Mouse (Mus musculus): ENCODE measurements around the gene Tbk1.

The Tbk1 gene

GRCm38 (mm10) chr10:121507755-121508544 is 78.6 kb downstream of the Tbk1 start:
- in situ Hi-C loops (cut with MboI; ENCODE audit: low pct_unique_long_range_greater_than_20kb in 1 of 2, low sequenced_read_pairs in 2 of 2, unreplicated experiment in 1 of 2) = loop anchor here (25.0 kb wide), 1 partner anchor 96 kb away; no protein-coding TSS in a partner anchor

GRCm38 (mm10) chr10:121506731-121507583 is 79.6 kb downstream of the Tbk1 start:
- in situ Hi-C loops (cut with MboI; ENCODE audit: low pct_unique_long_range_greater_than_20kb in 1 of 2, low sequenced_read_pairs in 2 of 2, unreplicated experiment in 1 of 2) = loop anchor here (25.0 kb wide), 1 partner anchor 95 kb away; no protein-coding TSS in a partner anchor

- in situ Hi-C loops (cut with MboI; ENCODE audit: low pct_unique_long_range_greater_than_20kb in 1 of 2, low sequenced_read_pairs in 2 of 2, unreplicated experiment in 1 of 2) = loop anchor here (25.0 kb wide), 1 partner anchor 94 kb away; no protein-coding TSS in a partner anchor
Observed at GRCm38 (mm10) chr10:121505929-121506328, 80.7 kb downstream of the Tbk1 start.

- in situ Hi-C loops (cut with MboI; ENCODE audit: low pct_unique_long_range_greater_than_20kb in 1 of 2, low sequenced_read_pairs in 2 of 2, unreplicated experiment in 1 of 2) = loop anchor here (25.0 kb wide), 1 partner anchor 93 kb away; no protein-coding TSS in a partner anchor
Observed at GRCm38 (mm10) chr10:121504973-121505911, 81.3 kb downstream of the Tbk1 start.

- in situ Hi-C loops (cut with MboI; ENCODE audit: low pct_unique_long_range_greater_than_20kb in 1 of 2, low sequenced_read_pairs in 2 of 2, unreplicated experiment in 1 of 2) = loop anchor here (25.0 kb wide), 1 partner anchor 89 kb away; no protein-coding TSS in a partner anchor
Observed at GRCm38 (mm10) chr10:121501160-121501559, 85.4 kb downstream of the Tbk1 start.

- in situ Hi-C loops (cut with MboI; ENCODE audit: low pct_unique_long_range_greater_than_20kb in 1 of 2, low sequenced_read_pairs in 2 of 2, unreplicated experiment in 1 of 2) = loop anchor here (25.0 kb wide), 1 partner anchor 88 kb away; no protein-coding TSS in a partner anchor
Observed at GRCm38 (mm10) chr10:121500034-121500433, 86.6 kb downstream of the Tbk1 start.

- in situ Hi-C loops (cut with MboI; ENCODE audit: low pct_unique_long_range_greater_than_20kb in 1 of 2, low sequenced_read_pairs in 2 of 2, unreplicated experiment in 1 of 2) = no loop called here
Observed at GRCm38 (mm10) chr10:121499063-121499462, 87.5 kb downstream of the Tbk1 start.

- in situ Hi-C loops (cut with MboI; ENCODE audit: low pct_unique_long_range_greater_than_20kb in 1 of 2, low sequenced_read_pairs in 2 of 2, unreplicated experiment in 1 of 2) = no loop called here
Observed at GRCm38 (mm10) chr10:121498481-121498904, 88.1 kb downstream of the Tbk1 start.

- in situ Hi-C loops (cut with MboI; ENCODE audit: low pct_unique_long_range_greater_than_20kb in 1 of 2, low sequenced_read_pairs in 2 of 2, unreplicated experiment in 1 of 2) = no loop called here
Observed at GRCm38 (mm10) chr10:121497968-121498367, 88.6 kb downstream of the Tbk1 start.

GRCm38 (mm10) chr10:121496616-121497015 is 90.0 kb downstream of the Tbk1 start:
- in situ Hi-C loops (cut with MboI; ENCODE audit: low pct_unique_long_range_greater_than_20kb in 1 of 2, low sequenced_read_pairs in 2 of 2, unreplicated experiment in 1 of 2) = no loop called here

Measured in mouse embryonic stem cell (cell line).